Mouse (Mus musculus) gastrocnemius, postnatal 36 days (tissue): ENCODE data around the gene Samsn1. TPM values are rescaled to one million over a fixed set of nuclear protein-coding genes. Genes with fewer than 3 reads are reported as not detected.

Experiments used
- DNase-seq, 2 experiments: peaks; one replicate each; pipeline ENCODE4 v3.0.0; 2022
- intact Hi-C: fragments of 180-260 bp; cut with DNase I; formaldehyde crosslinking; loops from one replicate; pipeline ENCODE4 v1.15.1; 2025
- total RNA-seq, 2 experiments: library from RNA; stranded (reverse); gene quantifications; 2 replicates each; pipeline ENCODE4 v1.2.3; 2021

Gene Samsn1
- total RNA-seq, 2 experiments from 2014 or later, result 0.30 TPM; not detected in 1

- DNase-seq, result no peak
- intact Hi-C loops, result no loop called here
Measured at GRCm38 (mm10) chr16:75961487-75961886, 60.6 kb downstream of the Samsn1 start.

- intact Hi-C loops, result no loop called here
Measured at GRCm38 (mm10) chr16:75961036-75961435, 61.0 kb downstream of the Samsn1 start.

GRCm38 (mm10) chr16:75933357-75933756, 88.7 kb downstream of the Samsn1 start:
- intact Hi-C loops, result no loop called here
- no peak for DNase-seq

More at GRCm38 (mm10) chr16:75961036-75961435, 61.0 kb downstream of the Samsn1 start:
- DNase-seq, result no peak

GRCm38 (mm10) chr16:75930222-75930553, 91.9 kb downstream of the Samsn1 start:
- DNase-seq, result no peak
- intact Hi-C loops, result no loop called here

GRCm38 (mm10) chr16:75929536-75930221, 92.4 kb downstream of the Samsn1 start:
- intact Hi-C loops, result no loop called here
- no peak for DNase-seq

GRCm38 (mm10) chr16:75926511-75926910, 95.6 kb downstream of the Samsn1 start:
- intact Hi-C loops, result no loop called here
- no peak for DNase-seq

- no peak for DNase-seq
- intact Hi-C loops, result no loop called here
Measured at GRCm38 (mm10) chr16:75920870-75921269, 101.2 kb downstream of the Samsn1 start.

GRCm38 (mm10) chr16:75919298-75919697, 102.8 kb downstream of the Samsn1 start:
- no peak for DNase-seq
- intact Hi-C loops, result no loop called here

- intact Hi-C loops, result no loop called here
- DNase-seq, result no peak
Measured at GRCm38 (mm10) chr16:75917712-75918111, 104.4 kb downstream of the Samsn1 start.

- intact Hi-C loops, result no loop called here
- no peak for DNase-seq
Measured at GRCm38 (mm10) chr16:75912051-75912450, 110.0 kb downstream of the Samsn1 start.

GRCm38 (mm10) chr16:75908635-75909494, 113.2 kb downstream of the Samsn1 start:
- intact Hi-C loops, result no loop called here
- DNase-seq, result no peak

GRCm38 (mm10) chr16:75906790-75907189, 115.3 kb downstream of the Samsn1 start:
- no peak for DNase-seq

GRCm38 (mm10) chr16:75906260-75906659, 115.8 kb downstream of the Samsn1 start:
- intact Hi-C loops, result no loop called here
- DNase-seq, result no peak

More at GRCm38 (mm10) chr16:75906790-75907189, 115.3 kb downstream of the Samsn1 start:
- intact Hi-C loops, result no loop called here

GRCm38 (mm10) chr16:75905324-75905723, 116.8 kb downstream of the Samsn1 start:
- intact Hi-C loops, result no loop called here
- no peak for DNase-seq

- intact Hi-C loops, result no loop called here
- no peak for DNase-seq
Measured at GRCm38 (mm10) chr16:75904072-75904471, 118.0 kb downstream of the Samsn1 start.

- no peak for DNase-seq
- intact Hi-C loops, result no loop called here
Measured at GRCm38 (mm10) chr16:75903028-75903427, 119.1 kb downstream of the Samsn1 start.

- no peak for DNase-seq
- intact Hi-C loops, result no loop called here
Measured at GRCm38 (mm10) chr16:75899885-75900620, 122.0 kb downstream of the Samsn1 start.

- no peak for DNase-seq
Measured at GRCm38 (mm10) chr16:75897828-75898367, 124.2 kb downstream of the Samsn1 start.

GRCm38 (mm10) chr16:75894263-75894901, 127.7 kb downstream of the Samsn1 start:
- no peak for DNase-seq
- intact Hi-C loops, result no loop called here

More at GRCm38 (mm10) chr16:75897828-75898367, 124.2 kb downstream of the Samsn1 start:
- intact Hi-C loops, result no loop called here

GRCm38 (mm10) chr16:75893470-75893869, 128.6 kb downstream of the Samsn1 start:
- intact Hi-C loops, result no loop called here
- DNase-seq, result no peak
